Mouse (Mus musculus) liver, embryonic 15.5 days (tissue): ENCODE data around the gene Barx1. TPM values are rescaled to one million over a fixed set of nuclear protein-coding genes. Genes with fewer than 3 reads are reported as not detected.

ENCODE experiments used
- ATAC-seq: fragments of 200-750 bp; cut with Nextera tagmentation; 2 replicates; pipeline ENCODE4 v1.8.0; 2017; ENCODE audit warnings: moderate number of reproducible peaks, mild to moderate bottlenecking, moderate library complexity; ENCODE audit not compliant: insufficient read depth
- H3K27ac ChIP-seq: fragments of 300-500 bp; sonication (generic); replicated peaks from 2 replicates; pipeline ENCODE4 v1.5.1; 2015; ENCODE audit warnings: mild to moderate bottlenecking, inconsistent platforms
- H3K27me3 ChIP-seq: fragments of 300-500 bp; sonication (generic); 2 replicates; pipeline ENCODE4 v1.6.1; 2015; ENCODE audit warnings: mild to moderate bottlenecking, inconsistent platforms
- H3K36me3 ChIP-seq: fragments of 300-500 bp; sonication (generic); replicated peaks from 2 replicates; pipeline ENCODE4 v1.6.1; 2015; ENCODE audit warnings: moderate library complexity, mild to moderate bottlenecking, inconsistent platforms
- H3K4me1 ChIP-seq: fragments of 300-500 bp; sonication (generic); replicated peaks from 2 replicates; pipeline ENCODE4 v1.6.1; 2015; ENCODE audit warnings: inconsistent platforms
- H3K4me2 ChIP-seq: fragments of 300-500 bp; sonication (generic); 2 replicates; pipeline ENCODE4 v1.6.1; 2015; ENCODE audit warnings: moderate library complexity, mild to moderate bottlenecking, inconsistent platforms
- H3K4me3 ChIP-seq: fragments of 300-500 bp; sonication (generic); replicated peaks from 2 replicates; pipeline ENCODE4 v1.5.1; 2015; ENCODE audit warnings: mild to moderate bottlenecking, inconsistent platforms
- H3K9ac ChIP-seq: fragments of 300-500 bp; sonication (generic); 2 replicates; pipeline ENCODE4 v1.6.1; 2015; ENCODE audit warnings: moderate library complexity, mild to moderate bottlenecking, inconsistent platforms
- H3K9me3 ChIP-seq: fragments of 300-500 bp; sonication (generic); replicated peaks from 2 replicates; pipeline ENCODE4 v1.6.1; 2016; ENCODE audit warnings: inconsistent platforms
- whole genome bisulfite sequencing: fragments of 180-500 bp; shearing (Covaris S2); methylation state at CpG from one replicate; pipeline ENCODE4 v1.1.7; 2015; ENCODE audit warnings: mixed read lengths; ENCODE audit not compliant: insufficient replicate concordance; 5-methylcytosine and 5-hydroxymethylcytosine counted together
- polyA plus RNA-seq: library from polyadenylated mRNA; unstranded; fragments of >200 nt; fragmentation: Nextera tagmentation; extraction: Ambion mirVana; gene quantifications from 2 replicates; pipeline ENCODE4 v1.2.1, GENCODE M21; 2015

The Barx1 gene
- 0.37 and 0.46 TPM in 2 replicates for polyA plus RNA-seq

DNA sequence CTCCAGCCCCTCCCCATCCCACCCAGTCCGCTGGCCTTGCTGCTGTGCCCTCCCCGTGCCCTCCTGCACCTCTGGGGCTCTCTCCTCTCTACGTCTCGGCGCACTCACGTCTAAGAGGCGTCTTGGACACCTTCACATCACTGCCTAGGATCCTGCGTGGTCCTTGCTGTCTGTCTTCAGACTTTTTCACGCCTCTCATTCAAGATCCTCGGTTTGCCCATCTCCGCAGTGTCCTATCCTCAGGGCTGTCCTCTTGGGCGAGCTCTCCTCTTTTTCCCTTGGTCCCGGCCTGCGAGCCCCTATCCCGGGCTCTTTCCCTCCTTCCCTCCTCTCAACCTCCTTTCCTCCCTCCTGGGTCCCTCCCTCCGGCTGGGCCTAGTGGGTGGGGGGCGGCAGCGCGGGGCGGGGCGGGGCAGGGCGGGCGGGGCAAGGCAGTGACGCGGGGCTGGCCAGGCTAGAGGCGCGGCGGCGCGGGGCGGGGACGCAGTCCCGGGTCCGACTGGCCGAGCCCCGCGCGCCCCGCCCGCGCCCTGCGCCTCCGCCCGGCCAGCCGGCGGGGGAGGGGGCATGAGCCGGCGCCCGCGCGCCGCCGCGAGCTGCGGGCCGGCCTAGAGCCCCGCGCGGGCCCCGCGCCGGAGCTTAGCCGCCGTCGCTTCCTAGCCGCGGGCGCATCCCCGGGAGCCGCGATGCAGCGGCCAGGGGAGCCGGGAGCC is at the start of gene Barx1:
Gene Barx1, plus strand, starts transcription at position 568 of the 713 bp plus-strand sequence.
- H3K27me3 ChIP-seq = peaks cover 100% of the 10 kb centered on the region
- peak within 1 kb of the TSS; percentile 22 for H3K4me3 ChIP-seq
- no peak within 1 kb of the TSS for H3K27ac ChIP-seq
- ATAC-seq = no peak
- peak within 1 kb of the TSS; percentile 44 for H3K4me2 ChIP-seq
- no peak within 1 kb of the TSS for H3K9ac ChIP-seq
- under 1% methylated on average over 61 of the region's 73 CpGs for WGBS
- H3K9me3 ChIP-seq = no peaks in the 10 kb centered on the region
- H3K36me3 ChIP-seq = no peaks in the 10 kb centered on the region
- H3K4me1 ChIP-seq = no peaks in the 10 kb centered on the region; the same call in none of the 2 replicates

- H3K9ac ChIP-seq = no peak overlapping the region
- no peaks in the 10 kb centered on the region for H3K27me3 ChIP-seq
- no peaks in the 10 kb centered on the region for H3K9me3 ChIP-seq
- no peak for ATAC-seq
- H3K4me3 ChIP-seq = no peak overlapping the region
- no peak overlapping the region for H3K27ac ChIP-seq
- no peaks in the 10 kb centered on the region for H3K4me1 ChIP-seq
- H3K36me3 ChIP-seq = no peaks in the 10 kb centered on the region
- H3K4me2 ChIP-seq = no peak overlapping the region
- 66% methylated on average over 2 of the region's 2 CpGs for WGBS
These were observed 48.3 kb upstream of the Barx1 start for GRCm38 (mm10) chr13:48614525-48614924.

DNA sequence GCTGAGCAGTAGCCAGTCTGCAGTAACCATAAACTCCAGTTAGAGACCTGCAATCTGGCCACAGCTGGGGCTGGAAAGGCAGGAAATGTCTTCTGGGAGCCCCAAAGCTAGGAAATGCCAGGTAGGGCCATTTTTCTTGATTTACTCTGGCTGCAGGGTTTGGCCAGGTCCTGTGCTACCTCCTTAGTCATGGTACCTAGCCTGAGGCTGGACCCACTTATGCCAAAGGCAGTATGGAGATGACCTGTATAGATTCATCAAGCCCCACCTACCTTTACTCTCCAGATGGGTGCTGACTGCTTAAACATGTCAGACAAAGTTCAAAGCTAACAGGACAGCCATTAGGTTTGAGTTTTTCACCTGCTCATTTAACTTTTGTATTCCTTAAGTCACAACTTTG is 45.0 kb upstream of the Barx1 start:
- H3K4me1 ChIP-seq = no peaks in the 10 kb centered on the region
- no peaks in the 10 kb centered on the region for H3K9me3 ChIP-seq
- H3K27me3 ChIP-seq = no peaks in the 10 kb centered on the region
- no peak overlapping the region for H3K4me3 ChIP-seq
- no peak for ATAC-seq
- H3K4me2 ChIP-seq = no peak overlapping the region
- no peak overlapping the region for H3K27ac ChIP-seq
- no peak overlapping the region for H3K9ac ChIP-seq
- no peaks in the 10 kb centered on the region for H3K36me3 ChIP-seq

DNA sequence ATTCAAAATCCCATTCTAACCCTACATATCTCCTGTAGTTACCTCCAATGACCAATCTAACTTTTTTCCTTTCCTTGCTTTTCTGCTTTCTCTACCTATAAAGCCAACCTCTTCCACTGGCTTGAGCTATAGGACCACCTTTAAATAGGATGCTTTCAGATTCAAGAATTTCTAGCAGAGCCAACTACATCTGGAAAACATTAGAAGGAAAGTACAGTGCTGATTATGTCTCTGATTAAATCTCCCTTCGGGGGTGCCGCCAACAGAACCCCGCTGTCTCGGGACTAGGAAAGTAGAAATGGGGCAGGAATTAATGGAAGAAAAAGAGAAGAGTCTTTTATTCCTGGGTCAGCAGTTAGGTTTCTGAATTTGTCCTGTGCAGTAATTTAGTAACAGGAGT is 43.9 kb upstream of the Barx1 start:
- H3K27ac ChIP-seq = no peak overlapping the region
- no peaks in the 10 kb centered on the region for H3K27me3 ChIP-seq
- no peak overlapping the region for H3K4me3 ChIP-seq
- no peaks in the 10 kb centered on the region for H3K36me3 ChIP-seq
- no peaks in the 10 kb centered on the region for H3K4me1 ChIP-seq
- no peak overlapping the region for H3K4me2 ChIP-seq
- 75% methylated on average over 4 of the region's 4 CpGs for WGBS
- H3K9ac ChIP-seq = no peak overlapping the region
- no peaks in the 10 kb centered on the region for H3K9me3 ChIP-seq
- ATAC-seq = no peak

- 0 out of 2 replicates have a peak overlapping the region, but pooled peaks have one; percentile 24 for H3K27ac ChIP-seq
- peak overlapping the region; percentile 59 for H3K9ac ChIP-seq
- peaks cover 25% of the 10 kb centered on the region for H3K27me3 ChIP-seq
- H3K9me3 ChIP-seq = no peaks in the 10 kb centered on the region
- 4% methylated on average over 26 of the region's 26 CpGs for WGBS
- H3K4me1 ChIP-seq = peaks cover 11% of the 10 kb centered on the region
- ATAC-seq = peak; percentile 68
- H3K36me3 ChIP-seq = no peaks in the 10 kb centered on the region
- H3K4me2 ChIP-seq = peak overlapping the region; percentile 82
- H3K4me3 ChIP-seq = peak overlapping the region; percentile 63
These were observed 37.8 kb upstream of the Barx1 start for GRCm38 (mm10) chr13:48624968-48625398.

- Histone ChIP-seq H3K4me2 (peak within 1 kb of the TSS; percentile 82), H3K27ac (0 out of 2 replicates have a peak within 1 kb of the TSS, but pooled peaks have one; percentile 24), H3K9ac (peak within 1 kb of the TSS; percentile 59), H3K27me3 (peaks cover 25% of the 10 kb centered on the region), H3K4me3 (peak within 1 kb of the TSS; percentile 63), H3K36me3 (no peaks in the 10 kb centered on the region), H3K4me1 (peaks cover 11% of the 10 kb centered on the region), H3K9me3 (no peaks in the 10 kb centered on the region)
- WGBS = 2% methylated on average over 76 of the region's 76 CpGs
- peak; percentile 98 for ATAC-seq
These were observed 37.2 kb upstream of the Barx1 start, which contains the start of gene Ptpdc1 for GRCm38 (mm10) chr13:48625433-48626184. Gene Ptpdc1, minus strand, starts transcription at chr13:48625664.

GRCm38 (mm10) chr13:48631691-48632090 is 31.1 kb upstream of the Barx1 start:
- ATAC-seq = no peak
- no peaks in the 10 kb centered on the region for H3K36me3 ChIP-seq
- no peak overlapping the region for H3K27ac ChIP-seq
- H3K27me3 ChIP-seq = no peaks in the 10 kb centered on the region; the same call in 1 of the 2 replicates
- no peaks in the 10 kb centered on the region for H3K4me1 ChIP-seq
- H3K4me3 ChIP-seq = no peak overlapping the region
- H3K9me3 ChIP-seq = no peaks in the 10 kb centered on the region
- 60% methylated on average over 5 of the region's 5 CpGs for WGBS
- H3K9ac ChIP-seq = no peak overlapping the region
- H3K4me2 ChIP-seq = no peak overlapping the region

GRCm38 (mm10) chr13:48637706-48638105 is 25.1 kb upstream of the Barx1 start:
- Histone ChIP-seq H3K4me1 (no peaks in the 10 kb centered on the region), H3K9me3 (no peaks in the 10 kb centered on the region), H3K9ac (no peak overlapping the region), H3K36me3 (no peaks in the 10 kb centered on the region), H3K27me3 (no peaks in the 10 kb centered on the region; the same call in 1 of the 2 replicates), H3K4me2 (no peak overlapping the region), H3K27ac (no peak overlapping the region), H3K4me3 (no peak overlapping the region)
- ATAC-seq = no peak
- 34% methylated on average over 2 of the region's 2 CpGs for WGBS

DNA sequence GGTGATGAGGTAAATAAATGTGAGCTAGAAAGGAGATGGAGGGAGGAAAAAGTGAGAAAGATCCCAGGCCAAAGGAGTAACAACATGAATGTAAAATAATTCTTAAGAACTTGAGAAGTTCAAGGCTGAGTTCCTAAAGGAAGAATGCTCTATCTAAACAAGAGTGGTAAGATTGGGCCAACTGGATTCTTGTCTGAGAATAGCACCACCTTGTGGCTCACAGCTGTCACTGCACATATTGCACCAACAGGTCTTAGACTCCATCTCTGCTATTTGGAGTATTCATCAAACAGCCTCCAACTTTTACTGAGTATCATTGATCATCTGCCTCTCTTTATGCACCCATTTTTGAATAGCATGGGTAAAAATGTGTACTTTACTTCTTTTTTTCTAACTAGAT is 23.2 kb upstream of the Barx1 start:
- ATAC-seq = no peak
- H3K36me3 ChIP-seq = no peaks in the 10 kb centered on the region
- H3K4me2 ChIP-seq = no peak overlapping the region
- no peak overlapping the region for H3K9ac ChIP-seq
- no peak overlapping the region for H3K27ac ChIP-seq
- H3K27me3 ChIP-seq = no peaks in the 10 kb centered on the region; the same call in 1 of the 2 replicates
- no peaks in the 10 kb centered on the region for H3K4me1 ChIP-seq
- no peak overlapping the region for H3K4me3 ChIP-seq
- H3K9me3 ChIP-seq = no peaks in the 10 kb centered on the region

DNA sequence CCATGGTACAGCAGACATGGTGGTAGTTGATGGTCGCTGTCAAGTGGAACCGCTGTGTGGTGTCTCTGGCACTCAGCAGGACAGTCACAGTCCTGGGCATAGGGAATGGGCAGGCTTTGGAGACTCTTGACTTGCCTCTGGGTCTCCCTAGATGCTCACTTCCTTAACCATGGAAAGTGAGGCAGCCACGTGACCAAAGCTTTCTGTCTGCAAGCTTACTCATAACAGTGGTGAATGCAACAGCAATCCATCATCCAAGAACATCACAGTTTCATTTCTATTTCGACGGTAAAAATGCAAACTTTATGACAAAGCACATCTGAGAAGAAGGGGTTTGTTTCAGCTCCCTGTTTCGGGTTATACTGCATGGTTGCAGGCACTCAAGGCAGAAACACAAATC is 19.7 kb upstream of the Barx1 start:
- 59% methylated on average over 6 of the region's 6 CpGs for WGBS

GRCm38 (mm10) chr13:48643991-48644390 is 18.8 kb upstream of the Barx1 start:
- ATAC-seq = no peak
- Histone ChIP-seq H3K27me3 (no peaks in the 10 kb centered on the region), H3K9me3 (no peaks in the 10 kb centered on the region), H3K4me2 (no peak overlapping the region), H3K4me1 (no peaks in the 10 kb centered on the region), H3K36me3 (no peaks in the 10 kb centered on the region), H3K27ac (no peak overlapping the region), H3K4me3 (no peak overlapping the region), H3K9ac (no peak overlapping the region)
- WGBS = 56% methylated on average over 3 of the region's 3 CpGs

More for the DNA sequence above, 19.7 kb upstream of the Barx1 start:
- no peaks in the 10 kb centered on the region for H3K9me3 ChIP-seq
- no peak overlapping the region for H3K4me2 ChIP-seq
- no peaks in the 10 kb centered on the region for H3K4me1 ChIP-seq
- no peak overlapping the region for H3K9ac ChIP-seq
- no peaks in the 10 kb centered on the region for H3K36me3 ChIP-seq
- H3K27me3 ChIP-seq = no peaks in the 10 kb centered on the region
- no peak for ATAC-seq
- no peak overlapping the region for H3K27ac ChIP-seq
- H3K4me3 ChIP-seq = no peak overlapping the region
